Mouse (Mus musculus) 416B (cell line): ENCODE data around the gene Clrn3.

Source experiments
- DNase-seq: peaks from one replicate; pipeline ENCODE4 v3.0.0; 2011; ENCODE audit warnings: low read depth

Clrn3 gene

GRCm38 (mm10) chr7:135528515-135528914 is at the start of gene Clrn3:
Clrn3 (minus strand) TSS chr7:135528654.
- no peak for DNase-seq

- no peak for DNase-seq
Observed at GRCm38 (mm10) chr7:135576329-135576728, 47.9 kb upstream of the Clrn3 start.

GRCm38 (mm10) chr7:135575319-135576069 is 47.0 kb upstream of the Clrn3 start:
- DNase-seq = peak; percentile 79

GRCm38 (mm10) chr7:135571951-135572559 is 43.6 kb upstream of the Clrn3 start:
- DNase-seq = no peak

GRCm38 (mm10) chr7:135571392-135571791 is 42.9 kb upstream of the Clrn3 start:
- no peak for DNase-seq

GRCm38 (mm10) chr7:135568550-135568949 is 40.1 kb upstream of the Clrn3 start:
- no peak for DNase-seq

GRCm38 (mm10) chr7:135567582-135567981 is 39.1 kb upstream of the Clrn3 start:
- DNase-seq = no peak

GRCm38 (mm10) chr7:135566013-135566412 is 37.6 kb upstream of the Clrn3 start:
- DNase-seq = no peak

- DNase-seq = no peak
Observed at GRCm38 (mm10) chr7:135564022-135564421, 35.6 kb upstream of the Clrn3 start.

GRCm38 (mm10) chr7:135560280-135560679 is 31.8 kb upstream of the Clrn3 start:
- DNase-seq = no peak

GRCm38 (mm10) chr7:135556663-135557402 is 28.4 kb upstream of the Clrn3 start:
- peak; percentile 65 for DNase-seq

GRCm38 (mm10) chr7:135553550-135553949 is 25.1 kb upstream of the Clrn3 start:
- DNase-seq = peak; percentile 50

GRCm38 (mm10) chr7:135551547-135551946 is 23.1 kb upstream of the Clrn3 start:
- DNase-seq = no peak

- DNase-seq = no peak
Observed at GRCm38 (mm10) chr7:135548434-135548833, 20.0 kb upstream of the Clrn3 start.

- DNase-seq = no peak
Observed at GRCm38 (mm10) chr7:135546530-135546929, 18.1 kb upstream of the Clrn3 start.

GRCm38 (mm10) chr7:135545957-135546356 is 17.5 kb upstream of the Clrn3 start:
- no peak for DNase-seq

GRCm38 (mm10) chr7:135544321-135544720 is 15.9 kb upstream of the Clrn3 start:
- no peak for DNase-seq

GRCm38 (mm10) chr7:135543033-135543432 is 14.6 kb upstream of the Clrn3 start:
- DNase-seq = no peak

- DNase-seq = no peak
Observed at GRCm38 (mm10) chr7:135542235-135542634, 13.8 kb upstream of the Clrn3 start.

GRCm38 (mm10) chr7:135539429-135539828 is 11.0 kb upstream of the Clrn3 start:
- DNase-seq = peak; percentile 86

- peak; percentile 47 for DNase-seq
Observed at GRCm38 (mm10) chr7:135537948-135538741, 9.7 kb upstream of the Clrn3 start.

- DNase-seq = peak; percentile 93
Observed at GRCm38 (mm10) chr7:135537341-135537901, 9.0 kb upstream of the Clrn3 start, which contains the start of gene Ptpre. Ptpre (plus strand) TSS chr7:135537481.
